Mouse (Mus musculus): ENCODE measurements around the gene Dtnb. TPM values are rescaled to one million over a fixed set of nuclear protein-coding genes. Genes with fewer than 3 reads are reported as not detected.

Dtnb gene
- polyA plus RNA-seq, 1 experiment = 10.0 TPM

DNA sequence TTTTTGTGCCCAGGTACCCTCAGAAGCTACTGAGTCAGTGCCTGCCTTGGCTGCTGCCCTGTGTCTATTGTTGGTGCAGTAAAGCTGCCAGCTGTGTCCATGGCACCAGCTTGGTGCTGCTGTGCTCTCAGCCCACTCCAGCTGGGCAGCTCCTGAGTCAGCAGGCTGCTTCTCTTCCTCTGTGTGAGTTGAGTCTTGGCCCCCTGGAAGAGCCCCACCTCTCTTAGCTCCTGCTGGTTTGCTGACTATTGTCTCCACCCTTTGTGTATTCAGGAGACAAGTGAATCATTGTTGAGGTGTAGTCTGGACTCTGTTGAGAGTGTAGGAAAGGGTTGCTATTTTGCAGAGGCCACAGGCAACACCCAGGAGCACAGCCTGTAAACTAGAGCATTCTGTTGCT, 90.5 kb downstream of the Dtnb start:
- Histone ChIP-seq H3K4me3 (ENCODE audit: insufficient read depth, poor library complexity, severe bottlenecking) (no peak overlapping the region), H3ac (ENCODE audit: control insufficient read depth, insufficient read length, low read depth) (no peak overlapping the region), H3K27me3 (ENCODE audit: control insufficient read depth, insufficient read depth, insufficient read length) (no peaks in the 10 kb centered on the region), H3K36me3 (ENCODE audit: control insufficient read depth, insufficient read depth) (no peaks in the 10 kb centered on the region), H3K79me2 (ENCODE audit: control insufficient read depth, insufficient read depth) (no peaks in the 10 kb centered on the region), H3K79me3 (ENCODE audit: low read depth) (no peaks in the 10 kb centered on the region)
- TF ChIP-seq MAX (IDR thresholded peaks at IDR 0.05) (no peak), FOSL1 (IDR thresholded peaks at IDR 0.05; ENCODE audit: insufficient read depth, low read length, poor library complexity, severe bottlenecking) (no peak), CTCF (IDR thresholded peaks at IDR 0.05; ENCODE audit: control insufficient read depth, insufficient read depth, insufficient read length) (no peak), USF1 (IDR thresholded peaks at IDR 0.05; ENCODE audit: low read depth) (no peak), CEBPB (IDR thresholded peaks at IDR 0.05; ENCODE audit: low read depth) (no peak), MYOD1 (IDR thresholded peaks at IDR 0.05; ENCODE audit: control insufficient read depth, insufficient read length, low read depth) (no peak), MYOG (IDR thresholded peaks at IDR 0.05; ENCODE audit: control insufficient read depth, extremely low read depth, insufficient read length) (no peak)

DNA sequence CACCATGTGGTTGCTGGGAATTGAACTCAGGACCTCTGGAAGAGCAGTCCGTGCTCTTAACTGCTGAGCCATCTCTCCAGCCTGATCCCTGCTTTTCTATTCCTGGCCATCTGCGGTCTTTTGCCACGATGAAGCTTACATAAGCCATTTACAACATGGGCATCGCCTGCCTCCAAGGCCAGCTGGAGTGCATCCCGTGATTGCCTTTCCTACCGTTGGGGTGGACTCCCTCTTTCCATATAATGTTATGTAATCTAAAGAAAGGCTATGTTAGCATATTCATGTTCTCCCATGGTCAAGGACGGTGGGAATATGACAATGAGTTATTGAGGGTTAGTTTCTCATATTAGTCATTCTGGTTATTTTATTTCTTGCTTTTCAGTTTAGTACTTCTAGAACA, 91.2 kb downstream of the Dtnb start:
- H3K4me3 ChIP-seq (ENCODE audit: insufficient read depth, poor library complexity, severe bottlenecking) = no peak overlapping the region
- H3K36me3 ChIP-seq (ENCODE audit: control insufficient read depth, insufficient read depth) = no peaks in the 10 kb centered on the region
- no peaks in the 10 kb centered on the region for H3K79me2 ChIP-seq (ENCODE audit: control insufficient read depth, insufficient read depth)
- TF ChIP-seq CTCF (IDR thresholded peaks at IDR 0.05; ENCODE audit: control insufficient read depth, insufficient read depth, insufficient read length) = no peak
- TF ChIP-seq USF1 (IDR thresholded peaks at IDR 0.05; ENCODE audit: low read depth) = no peak
- no peak for TF ChIP-seq MAX (IDR thresholded peaks at IDR 0.05)
- TF ChIP-seq CEBPB (IDR thresholded peaks at IDR 0.05; ENCODE audit: low read depth) = no peak
- no peak for TF ChIP-seq MYOD1 (IDR thresholded peaks at IDR 0.05; ENCODE audit: control insufficient read depth, insufficient read length, low read depth)
- no peak for TF ChIP-seq FOSL1 (IDR thresholded peaks at IDR 0.05; ENCODE audit: insufficient read depth, low read length, poor library complexity, severe bottlenecking)
- no peak for TF ChIP-seq MYOG (IDR thresholded peaks at IDR 0.05; ENCODE audit: control insufficient read depth, extremely low read depth, insufficient read length)
- no peaks in the 10 kb centered on the region for H3K27me3 ChIP-seq (ENCODE audit: control insufficient read depth, insufficient read depth, insufficient read length)
- no peak overlapping the region for H3ac ChIP-seq (ENCODE audit: control insufficient read depth, insufficient read length, low read depth)
- no peaks in the 10 kb centered on the region for H3K79me3 ChIP-seq (ENCODE audit: low read depth)

DNA sequence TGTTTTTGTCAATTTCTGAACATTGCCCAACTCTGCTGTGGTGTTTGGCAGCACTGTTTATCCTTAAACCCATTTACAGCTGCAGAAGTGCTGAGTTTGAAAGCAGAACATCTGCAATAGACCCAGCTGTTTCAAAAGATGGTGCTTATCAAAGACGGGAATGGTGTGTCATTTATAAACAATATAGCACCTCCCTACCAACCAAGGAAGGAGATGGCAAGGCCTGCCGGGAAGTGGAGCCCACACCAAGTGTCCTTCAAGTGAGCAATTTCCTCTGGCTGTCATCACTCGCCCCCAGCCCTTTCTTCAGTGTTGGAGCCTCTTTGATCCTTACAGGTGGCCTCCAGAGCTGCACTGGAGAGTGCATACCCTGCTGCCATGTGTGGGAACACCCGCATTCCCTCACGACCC, 97.8 kb downstream of the Dtnb start:
- Histone ChIP-seq H3K4me3 (ENCODE audit: insufficient read depth, poor library complexity, severe bottlenecking) (no peak overlapping the region), H3K36me3 (ENCODE audit: control insufficient read depth, insufficient read depth) (no peaks in the 10 kb centered on the region), H3K79me2 (ENCODE audit: control insufficient read depth, insufficient read depth) (no peaks in the 10 kb centered on the region), H3K27me3 (ENCODE audit: control insufficient read depth, insufficient read depth, insufficient read length) (no peaks in the 10 kb centered on the region), H3ac (ENCODE audit: control insufficient read depth, insufficient read length, low read depth) (no peak overlapping the region), H3K79me3 (ENCODE audit: low read depth) (no peaks in the 10 kb centered on the region)
- TF ChIP-seq MYOG (IDR thresholded peaks at IDR 0.05; ENCODE audit: control insufficient read depth, extremely low read depth, insufficient read length) = no peak
- TF ChIP-seq MYOD1 (IDR thresholded peaks at IDR 0.05; ENCODE audit: control insufficient read depth, insufficient read length, low read depth) = no peak
- TF ChIP-seq USF1 (IDR thresholded peaks at IDR 0.05; ENCODE audit: low read depth) = no peak
- TF ChIP-seq CEBPB (IDR thresholded peaks at IDR 0.05; ENCODE audit: low read depth) = no peak
- TF ChIP-seq CTCF (IDR thresholded peaks at IDR 0.05; ENCODE audit: control insufficient read depth, insufficient read depth, insufficient read length) = no peak
- no peak for TF ChIP-seq MAX (IDR thresholded peaks at IDR 0.05)

DNA sequence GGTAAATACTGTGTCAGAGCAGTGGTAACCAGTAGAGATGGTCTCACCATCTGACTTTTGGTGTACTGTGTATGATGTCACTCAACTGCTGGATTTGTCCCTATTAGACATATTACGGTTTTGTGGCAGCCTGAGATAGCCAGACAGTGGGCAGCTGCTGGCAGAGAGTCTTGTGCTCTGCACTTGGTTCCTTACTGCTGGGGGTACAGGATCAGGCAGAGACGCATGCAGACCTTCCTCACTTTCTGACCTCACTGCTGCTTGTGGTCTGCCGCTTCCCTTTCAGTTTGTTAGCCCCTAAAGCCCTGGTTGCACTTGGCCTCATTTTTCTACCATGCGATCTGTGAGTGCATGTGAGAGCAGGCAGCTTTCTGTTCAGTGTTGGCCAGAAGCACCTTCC, 98.9 kb downstream of the Dtnb start:
- Histone ChIP-seq H3ac (ENCODE audit: control insufficient read depth, insufficient read length, low read depth) (no peak overlapping the region), H3K36me3 (ENCODE audit: control insufficient read depth, insufficient read depth) (no peaks in the 10 kb centered on the region), H3K27me3 (ENCODE audit: control insufficient read depth, insufficient read depth, insufficient read length) (no peaks in the 10 kb centered on the region), H3K4me3 (ENCODE audit: insufficient read depth, poor library complexity, severe bottlenecking) (no peak overlapping the region), H3K79me2 (ENCODE audit: control insufficient read depth, insufficient read depth) (no peaks in the 10 kb centered on the region), H3K79me3 (ENCODE audit: low read depth) (no peaks in the 10 kb centered on the region)
- TF ChIP-seq MYOG (IDR thresholded peaks at IDR 0.05; ENCODE audit: control insufficient read depth, extremely low read depth, insufficient read length) (no peak), MAX (IDR thresholded peaks at IDR 0.05) (no peak), USF1 (IDR thresholded peaks at IDR 0.05; ENCODE audit: low read depth) (no peak), MYOD1 (IDR thresholded peaks at IDR 0.05; ENCODE audit: control insufficient read depth, insufficient read length, low read depth) (no peak), CTCF (IDR thresholded peaks at IDR 0.05; ENCODE audit: control insufficient read depth, insufficient read depth, insufficient read length) (no peak), CEBPB (IDR thresholded peaks at IDR 0.05; ENCODE audit: low read depth) (no peak)

DNA sequence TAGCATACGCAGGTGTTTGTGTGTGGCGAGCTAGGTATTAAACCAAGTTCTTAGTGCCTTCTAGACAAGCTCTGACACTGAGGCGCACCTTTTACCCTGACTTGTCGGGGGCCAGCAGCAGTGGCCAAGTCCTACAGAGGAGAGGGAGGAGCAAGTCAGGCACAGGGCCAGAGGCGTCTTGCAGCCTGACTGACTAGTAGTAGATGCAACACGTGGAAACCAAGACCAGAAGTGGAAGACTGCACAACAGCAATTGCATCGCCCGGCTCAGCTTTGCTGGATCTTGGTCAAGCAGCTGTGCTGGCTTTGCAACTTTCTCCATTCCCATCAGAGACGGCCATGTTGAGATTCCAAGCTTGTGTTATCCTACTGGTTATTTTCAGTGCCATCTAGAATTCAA, 100.6 kb downstream of the Dtnb start:
- Histone ChIP-seq H3K79me2 (ENCODE audit: control insufficient read depth, insufficient read depth) (no peaks in the 10 kb centered on the region), H3K27me3 (ENCODE audit: control insufficient read depth, insufficient read depth, insufficient read length) (no peaks in the 10 kb centered on the region), H3K36me3 (ENCODE audit: control insufficient read depth, insufficient read depth) (no peaks in the 10 kb centered on the region), H3K4me3 (ENCODE audit: insufficient read depth, poor library complexity, severe bottlenecking) (no peak overlapping the region), H3K79me3 (ENCODE audit: low read depth) (no peaks in the 10 kb centered on the region), H3ac (ENCODE audit: control insufficient read depth, insufficient read length, low read depth) (no peak overlapping the region)
- no peak for TF ChIP-seq MYOD1 (IDR thresholded peaks at IDR 0.05; ENCODE audit: control insufficient read depth, insufficient read length, low read depth)

DNA sequence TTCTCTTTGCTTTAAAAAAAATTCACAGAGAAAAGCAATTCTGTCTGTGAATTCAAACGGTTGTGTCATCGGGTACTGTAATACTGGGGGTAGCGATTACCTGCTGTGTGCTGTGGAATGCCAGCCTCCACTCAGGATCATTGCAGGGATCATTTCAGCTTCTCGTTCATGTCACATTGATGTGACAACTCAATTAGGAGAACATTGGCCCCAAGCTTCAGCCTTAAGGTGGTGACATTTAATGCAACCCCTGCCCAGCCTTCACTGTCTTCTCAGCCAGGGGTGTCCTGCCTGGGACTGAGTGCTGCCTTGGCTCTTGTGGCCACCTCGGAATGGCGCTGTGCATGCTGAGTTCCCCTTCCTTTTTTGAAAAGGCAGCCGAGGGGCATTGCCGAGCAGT, 101.7 kb downstream of the Dtnb start:
- Histone ChIP-seq H3K4me3 (ENCODE audit: insufficient read depth, poor library complexity, severe bottlenecking) (no peak overlapping the region), H3K79me2 (ENCODE audit: control insufficient read depth, insufficient read depth) (no peaks in the 10 kb centered on the region)

More for the DNA sequence above, 101.7 kb downstream of the Dtnb start:
- Histone ChIP-seq H3K36me3 (ENCODE audit: control insufficient read depth, insufficient read depth) (no peaks in the 10 kb centered on the region), H3ac (ENCODE audit: control insufficient read depth, insufficient read length, low read depth) (no peak overlapping the region), H3K79me3 (ENCODE audit: low read depth) (no peaks in the 10 kb centered on the region), H3K27me3 (ENCODE audit: control insufficient read depth, insufficient read depth, insufficient read length) (no peaks in the 10 kb centered on the region)
- no peak for TF ChIP-seq USF1 (IDR thresholded peaks at IDR 0.05; ENCODE audit: low read depth)
- no peak for TF ChIP-seq MYOG (IDR thresholded peaks at IDR 0.05; ENCODE audit: control insufficient read depth, extremely low read depth, insufficient read length)
- TF ChIP-seq FOSL1 (IDR thresholded peaks at IDR 0.05; ENCODE audit: insufficient read depth, low read length, poor library complexity, severe bottlenecking) = no peak
- TF ChIP-seq MAX (IDR thresholded peaks at IDR 0.05) = no peak
- no peak for TF ChIP-seq CTCF (IDR thresholded peaks at IDR 0.05; ENCODE audit: control insufficient read depth, insufficient read depth, insufficient read length)
- TF ChIP-seq MYOD1 (IDR thresholded peaks at IDR 0.05; ENCODE audit: control insufficient read depth, insufficient read length, low read depth) = no peak
- TF ChIP-seq CEBPB (IDR thresholded peaks at IDR 0.05; ENCODE audit: low read depth) = no peak

Measured in C2C12 (cell line).